ENCODE assay signal across 11 mouse cellular contexts in the genomic region with DNA sequence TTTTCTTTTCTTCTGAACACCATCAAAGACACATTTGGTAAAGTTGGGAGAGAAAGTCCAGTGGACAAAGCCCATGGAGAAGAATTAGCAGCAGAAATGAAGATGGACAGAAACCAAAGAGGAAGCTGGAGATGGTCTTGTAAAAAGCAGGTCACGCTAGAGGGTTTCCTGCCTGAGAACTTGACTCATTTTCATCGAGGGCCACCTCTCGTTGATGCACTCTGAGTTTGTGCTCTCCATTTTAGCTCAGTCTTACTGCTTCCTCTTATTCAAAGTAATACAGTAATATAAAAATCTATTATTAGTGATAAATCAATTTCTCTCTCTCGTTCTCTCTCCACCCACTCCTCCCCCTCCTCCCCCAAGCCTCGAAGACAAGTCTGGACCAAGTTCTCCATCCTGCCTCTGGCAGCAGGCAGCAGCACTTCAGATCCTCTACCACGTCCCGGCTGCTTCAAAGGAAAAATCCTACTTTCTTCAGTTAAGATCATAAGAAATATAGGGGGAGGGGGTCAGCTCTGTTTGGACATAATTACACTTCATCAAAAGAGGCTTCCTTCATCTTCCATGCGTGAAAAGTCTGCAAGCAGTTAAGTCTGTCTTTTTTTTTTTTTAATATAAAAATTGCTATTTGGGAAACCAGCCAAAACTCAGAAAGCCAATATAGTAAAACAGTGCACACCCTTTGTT.
"Had no signal": no experiment of that assay in that cellular context is flagged by ENCODE, and none has a peak within 500 bp of the region (broad histone marks: within the 10 kb centered on the region; RNA-seq: fewer than 3 reads in every experiment).

No protein-coding gene starts in this region.

- ATAC-seq: intestine, postnatal 0 days; midbrain, embryonic 16.5 days had no signal

- H3K27me3 ChIP-seq: midbrain, embryonic 12.5 days had no signal

- H3K9me3 ChIP-seq: midbrain, embryonic 12.5 days; neural tube, embryonic 13.5 days had no signal

- H3K4me1 ChIP-seq: midbrain, embryonic 12.5 days had no signal

- H3K27ac ChIP-seq: left cerebral cortex, adult 2 months; liver, embryonic 14.5 days; midbrain, embryonic 12.5 days; neural tube, embryonic 13.5 days had no signal

- H3K36me3 ChIP-seq: midbrain, embryonic 12.5 days; neural tube, embryonic 13.5 days had no signal

- DNase-seq: kidney, adult 8-10 months; kidney, postnatal 25 days; lung, adult 18-20 months; lung, postnatal 4 days; right cerebral cortex, postnatal 14 days had no signal

- H3K4me2 ChIP-seq: midbrain, embryonic 12.5 days; neural tube, embryonic 13.5 days had no signal

- H3K9ac ChIP-seq: liver, embryonic 14.5 days; midbrain, embryonic 12.5 days; neural tube, embryonic 13.5 days had no signal

- H3K4me3 ChIP-seq: left cerebral cortex, adult 2 months; midbrain, embryonic 12.5 days; neural tube, embryonic 13.5 days had no signal
